Mouse (Mus musculus) ES-E14 (cell line): Measurements from ENCODE around the gene Srsf3. TPM values are rescaled to one million over a fixed set of nuclear protein-coding genes. Genes with fewer than 3 reads are reported as not detected.

ENCODE experiments used
- DNase-seq: peaks from one replicate; pipeline ENCODE4 v3.0.0-alpha.2; 2013; ENCODE audit warnings: low read depth, low spot score
- H3K27ac ChIP-seq: 2 replicates; pipeline ENCODE4 v1.5.1; 2012; ENCODE audit warnings: low read depth, mild to moderate bottlenecking, low read length, moderate library complexity, mixed read lengths; ENCODE audit not compliant: poor library complexity, insufficient read depth, severe bottlenecking
- H3K36me3 ChIP-seq: 2 replicates; pipeline ENCODE4 v1.6.1; 2012; ENCODE audit warnings: mild to moderate bottlenecking, low read length, moderate library complexity, mixed read lengths; ENCODE audit not compliant: control insufficient read depth, poor library complexity, insufficient read depth, severe bottlenecking
- H3K4me1 ChIP-seq, 2 experiments: fragments of 150-350 bp in 1 of 2; sonication (generic) in 1 of 2; 2 replicates each; pipeline ENCODE4 v1.6.1; 2012; ENCODE audit warnings: low read length in 2 of 2, mild to moderate bottlenecking in 1 of 2, mixed read lengths in 1 of 2; ENCODE audit not compliant: control insufficient read depth in 2 of 2, insufficient read depth in 2 of 2, poor library complexity in 1 of 2
- H3K4me3 ChIP-seq, 2 experiments: fragments of 150-350 bp in 1 of 2; sonication (generic) in 1 of 2; 2 replicates each; pipeline ENCODE4 v1.5.1; 2012; ENCODE audit warnings: low read length in 2 of 2, low read depth in 1 of 2, mild to moderate bottlenecking in 1 of 2, mixed read lengths in 1 of 2; ENCODE audit not compliant: insufficient read depth in 1 of 2, poor library complexity in 1 of 2, severe bottlenecking in 1 of 2
- H3K9ac ChIP-seq: 2 replicates; pipeline ENCODE4 v1.6.1; 2012; ENCODE audit warnings: low read depth, mild to moderate bottlenecking, low read length, mixed read lengths; ENCODE audit not compliant: poor library complexity, insufficient read depth, severe bottlenecking
- H3K9me3 ChIP-seq: fragments of 150-350 bp; sonication (generic); 2 replicates; pipeline ENCODE4 v1.6.1; 2012; ENCODE audit warnings: low read depth, mild to moderate bottlenecking, low read length; ENCODE audit not compliant: control insufficient read depth, insufficient read depth
- CHD2 ChIP-seq: IDR thresholded peaks from 2 replicates; pipeline ENCODE4 v1.6.1; 2014; ENCODE audit warnings: mild to moderate bottlenecking, low read depth, low read length, inconsistent platforms
- HCFC1 ChIP-seq: IDR thresholded peaks from 2 replicates; pipeline ENCODE4 v1.6.1; 2012; ENCODE audit warnings: low read length, inconsistent platforms, borderline replicate concordance; ENCODE audit not compliant: insufficient read depth
- MAFK ChIP-seq: IDR thresholded peaks from 2 replicates; pipeline ENCODE4 v1.6.1; 2014; ENCODE audit warnings: mild to moderate bottlenecking, low read depth, low read length, inconsistent platforms; ENCODE audit not compliant: insufficient read depth
- ZC3H11A ChIP-seq: IDR thresholded peaks from 2 replicates; pipeline ENCODE4 v1.6.1; 2012; ENCODE audit warnings: low read depth, mild to moderate bottlenecking, inconsistent platforms, low read length, borderline replicate concordance
- ZNF384 ChIP-seq: IDR thresholded peaks from 2 replicates; pipeline ENCODE4 v1.6.1; 2012; ENCODE audit warnings: low read depth, low read length, inconsistent platforms
- in situ Hi-C, 2 experiments: fragments of 600-800 bp; cut with MboI; formaldehyde crosslinking; loops; one replicate each; pipeline ENCODE4 v1.15.1; 2025; ENCODE audit warnings: low sequenced_read_pairs in 2 of 2, inconsistent platforms in 1 of 2; ENCODE audit not compliant: unreplicated experiment in 2 of 2
- total RNA-seq: library from RNA; depleted of rRNA; stranded (reverse); fragments of 300-350 nt; gene quantifications from 2 replicates; pipeline ENCODE4 v1.2.3, GENCODE M21; 2012

Srsf3 gene
- total RNA-seq, 1 experiment, result 317 TPM

- H3K4me1 ChIP-seq, result peaks cover 0 to 6% of the 10 kb centered on the region in 2 experiments; a peak in 1 of 4 replicates
- in situ Hi-C loops, result loop anchor here (5.0 to 10.0 kb wide), 3 partner anchors 46 to 199 kb away; partner anchors contain the start of gene Cdkn1a (in 2 of the 2)
- no peak overlapping the region for H3K27ac ChIP-seq
- no peak for DNase-seq
- no peak overlapping the region for H3K9ac ChIP-seq
- peaks cover 24% of the 10 kb centered on the region for H3K36me3 ChIP-seq
- TF ChIP-seq HCFC1, result no peak
- no peak for TF ChIP-seq ZC3H11A
- TF ChIP-seq MAFK, result no peak
- TF ChIP-seq CHD2, result no peak
- TF ChIP-seq ZNF384, result no peak
- H3K4me3 ChIP-seq, result no peak overlapping the region
- no peaks in the 10 kb centered on the region for H3K9me3 ChIP-seq
Observed at GRCm38 (mm10) chr17:29045741-29046530, 13.5 kb downstream of the Srsf3 start.

DNA sequence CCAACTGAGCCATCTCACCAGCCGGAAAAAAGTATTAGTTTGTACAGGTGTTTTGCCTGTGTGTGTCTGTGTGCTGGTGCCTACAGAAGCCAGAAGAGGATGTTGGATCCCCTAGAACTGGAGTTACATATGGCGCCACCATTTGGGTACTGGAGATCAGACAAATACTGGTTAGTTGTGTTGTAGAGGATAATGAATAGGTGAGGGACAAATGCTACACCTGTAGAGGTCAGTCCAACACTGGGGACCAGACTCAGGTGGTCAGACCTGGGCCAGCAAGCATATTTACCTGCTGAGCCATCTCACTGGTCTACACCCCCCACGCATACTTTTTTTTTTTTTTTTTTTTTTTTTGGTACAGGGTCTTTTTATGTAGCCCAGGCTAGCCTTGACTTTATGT lies 14.4 kb downstream of the Srsf3 start:
- Histone ChIP-seq H3K4me3 (no peak overlapping the region), H3K4me1 (peaks cover 0 to 8% of the 10 kb centered on the region in 2 experiments; a peak in 2 of 4 replicates), H3K9me3 (no peaks in the 10 kb centered on the region), H3K27ac (no peak overlapping the region), H3K9ac (no peak overlapping the region), H3K36me3 (peaks cover 22% of the 10 kb centered on the region)
- in situ Hi-C loops, result loop anchor here (5.0 to 10.0 kb wide), 3 partner anchors 45 to 198 kb away; partner anchors contain the start of gene Cdkn1a (in 2 of the 2)
- TF ChIP-seq MAFK (no peak), ZC3H11A (no peak), ZNF384 (peak; percentile 95), CHD2 (no peak), HCFC1 (no peak)
- no peak for DNase-seq

GRCm38 (mm10) chr17:29047697-29048514 lies 15.5 kb downstream of the Srsf3 start:
- Histone ChIP-seq H3K27ac (no peak overlapping the region), H3K4me3 (no peak overlapping the region), H3K36me3 (peaks cover 22% of the 10 kb centered on the region), H3K9ac (no peak overlapping the region), H3K9me3 (no peaks in the 10 kb centered on the region), H3K4me1 (peaks cover 0 to 8% of the 10 kb centered on the region in 2 experiments; a peak in 2 of 4 replicates)
- no peak for DNase-seq
- in situ Hi-C loops, result loop anchor here (5.0 to 10.0 kb wide), 3 partner anchors 44 to 197 kb away; partner anchors contain the start of gene Cdkn1a (in 2 of the 2)
- TF ChIP-seq HCFC1 (no peak), ZNF384 (no peak), CHD2 (no peak), MAFK (no peak), ZC3H11A (no peak)

GRCm38 (mm10) chr17:29048748-29049507 lies 16.5 kb downstream of the Srsf3 start:
- no peak overlapping the region for H3K4me3 ChIP-seq
- H3K9ac ChIP-seq, result no peak overlapping the region
- H3K27ac ChIP-seq, result no peak overlapping the region
- peaks cover 0 to 13% of the 10 kb centered on the region in 2 experiments; a peak in 2 of 4 replicates for H3K4me1 ChIP-seq
- peaks cover 20% of the 10 kb centered on the region for H3K36me3 ChIP-seq
- DNase-seq, result no peak
- in situ Hi-C loops, result loop anchor here (5.0 to 10.0 kb wide), 3 partner anchors 43 to 196 kb away; partner anchors contain the start of gene Cdkn1a (in 2 of the 2)
- TF ChIP-seq ZNF384 (peak; percentile 71), CHD2 (no peak), ZC3H11A (no peak; the same call in 1 of the 2 replicates), HCFC1 (no peak)
- no peaks in the 10 kb centered on the region for H3K9me3 ChIP-seq
